Mouse (Mus musculus): ENCODE results near the gene Tmem203.

- TF ChIP-seq EP300 (optimal IDR thresholded peaks at IDR 0.05): no peak
- no peak for TF ChIP-seq CTCF (IDR thresholded peaks at IDR 0.05; ENCODE audit: low read depth)
These were observed 41.9 kb upstream of the Tmem203 start for GRCm38 (mm10) chr2:25213266-25213865.
